Mouse (Mus musculus): Measurements from ENCODE around the gene Tas1r2.
A peak's percentile ranks its signal among the peaks of the same experiment; 100 is the strongest.

Tas1r2 gene

DNA sequence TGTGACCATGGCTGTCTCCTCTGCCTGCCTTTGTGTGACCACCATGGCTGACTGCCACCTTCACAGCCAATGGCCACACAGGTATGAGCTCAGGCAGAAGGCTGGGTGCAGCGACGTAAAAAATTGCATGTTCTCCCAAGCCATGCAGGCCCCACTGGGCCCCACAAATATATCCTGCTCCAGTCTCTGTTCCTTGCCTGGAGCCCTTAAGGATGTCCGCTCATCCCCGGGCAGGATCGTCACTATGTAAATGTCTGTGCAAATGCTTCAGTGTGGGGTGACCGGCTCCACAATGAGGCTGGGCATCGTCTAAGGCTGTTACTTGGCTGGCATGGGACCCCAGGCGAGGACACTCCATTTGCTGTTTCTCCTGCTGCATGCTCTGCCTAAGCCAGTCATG is at the start of gene Tas1r2:
Gene Tas1r2 (plus strand): TSS at position 301 of the 400 bp plus-strand sequence.
- DNase-seq (ENCODE audit: low spot score), result no peak

- DNase-seq (ENCODE audit: low spot score), result no peak
These were observed 48.1 kb upstream of the Tas1r2 start for GRCm38 (mm10) chr4:139605216-139605615.

DNA sequence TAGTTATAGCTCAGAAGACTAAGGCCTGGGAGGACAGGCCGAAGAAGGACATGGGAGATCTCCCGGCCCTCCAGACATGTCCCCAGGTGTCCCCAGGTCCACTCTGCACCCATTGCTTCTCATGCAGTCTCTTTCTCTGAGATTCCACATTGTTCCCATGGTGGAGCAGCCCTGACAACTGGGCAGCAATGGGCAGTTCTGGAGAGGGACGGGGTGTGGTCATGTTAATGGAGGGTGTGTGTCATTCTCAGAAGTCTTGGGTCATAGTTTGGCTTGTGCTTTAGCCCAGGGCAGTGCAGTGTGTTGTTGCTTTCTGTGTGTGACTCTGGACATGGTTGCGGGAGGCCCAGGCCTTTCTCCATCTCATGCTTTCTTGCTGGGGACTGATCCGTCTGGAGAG is 46.6 kb upstream of the Tas1r2 start:
- DNase-seq (ENCODE audit: low spot score), result no peak

GRCm38 (mm10) chr4:139608975-139609374 is 44.4 kb upstream of the Tas1r2 start:
- DNase-seq (ENCODE audit: low spot score), result no peak

DNA sequence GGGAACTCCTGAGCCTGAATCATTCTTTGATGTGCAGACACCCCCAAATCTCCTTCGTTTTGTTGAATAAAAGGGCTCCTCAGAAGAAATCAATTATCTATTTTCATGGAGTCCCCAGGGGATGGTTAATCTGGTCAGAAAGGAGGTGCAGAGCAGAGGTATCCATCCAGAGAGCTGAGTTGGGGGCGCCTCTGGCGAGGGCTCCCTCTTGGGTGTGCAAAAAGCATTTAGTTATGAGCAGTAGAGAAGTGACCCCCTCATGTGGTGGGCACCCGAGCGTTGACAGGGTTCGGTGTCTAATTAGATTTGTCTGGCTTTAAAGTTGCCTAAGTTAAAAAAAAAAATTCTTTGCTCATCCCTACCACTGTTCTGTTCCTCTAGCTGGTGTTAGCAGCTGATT is 42.4 kb upstream of the Tas1r2 start:
- no peak for DNase-seq (ENCODE audit: low spot score)

GRCm38 (mm10) chr4:139611542-139611953 is 41.8 kb upstream of the Tas1r2 start:
- peak; percentile 88 for DNase-seq (ENCODE audit: low spot score)

DNA sequence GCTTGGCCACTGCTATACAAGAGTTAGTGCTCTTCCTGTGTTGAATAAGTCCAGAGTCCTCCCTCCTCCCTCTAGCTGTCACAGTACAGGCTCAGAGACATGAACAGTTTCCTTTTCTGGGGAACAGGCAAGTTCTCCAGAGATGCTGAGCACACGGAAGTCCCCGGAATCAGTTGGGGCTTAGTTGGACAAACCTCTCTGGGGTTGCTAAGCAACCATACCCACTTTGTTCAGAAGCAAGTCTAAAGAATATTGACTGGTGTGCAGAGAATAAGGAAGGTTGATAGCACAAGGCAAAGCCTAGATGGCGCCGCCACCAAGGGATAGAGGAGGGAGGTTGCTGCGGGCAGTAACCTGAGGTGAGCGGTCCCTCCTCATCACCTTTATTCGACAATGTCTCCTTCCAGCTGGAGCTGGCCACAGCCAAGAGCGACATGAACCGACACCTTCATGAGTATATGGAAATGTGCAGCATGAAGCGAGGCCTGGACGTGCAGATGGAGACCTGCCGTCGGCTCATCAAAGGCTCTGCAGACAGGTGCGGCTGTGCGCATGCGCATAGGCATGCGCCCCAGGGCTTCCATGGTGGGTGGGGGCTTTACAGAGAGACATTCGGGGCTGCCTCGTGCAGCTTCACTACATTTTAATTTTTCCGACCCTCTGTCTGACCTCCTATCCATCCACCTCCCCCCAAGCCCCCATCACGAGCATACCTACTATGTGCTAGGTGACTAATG is 38.6 kb upstream of the Tas1r2 start:
- DNase-seq (ENCODE audit: low spot score), result no peak

GRCm38 (mm10) chr4:139616276-139617000 is 36.9 kb upstream of the Tas1r2 start:
- DNase-seq (ENCODE audit: low spot score), result peak; percentile 82

GRCm38 (mm10) chr4:139617001-139617364 is 36.4 kb upstream of the Tas1r2 start:
- no peak for DNase-seq (ENCODE audit: low spot score)

- DNase-seq (ENCODE audit: low spot score), result no peak
These were observed 33.6 kb upstream of the Tas1r2 start for GRCm38 (mm10) chr4:139619765-139620164.

GRCm38 (mm10) chr4:139622373-139623282 is 30.7 kb upstream of the Tas1r2 start, which contains the start of gene Aldh4a1:
Aldh4a1 (plus strand) TSS chr4:139622866.
- peak; percentile 97 for DNase-seq (ENCODE audit: low spot score)

DNA sequence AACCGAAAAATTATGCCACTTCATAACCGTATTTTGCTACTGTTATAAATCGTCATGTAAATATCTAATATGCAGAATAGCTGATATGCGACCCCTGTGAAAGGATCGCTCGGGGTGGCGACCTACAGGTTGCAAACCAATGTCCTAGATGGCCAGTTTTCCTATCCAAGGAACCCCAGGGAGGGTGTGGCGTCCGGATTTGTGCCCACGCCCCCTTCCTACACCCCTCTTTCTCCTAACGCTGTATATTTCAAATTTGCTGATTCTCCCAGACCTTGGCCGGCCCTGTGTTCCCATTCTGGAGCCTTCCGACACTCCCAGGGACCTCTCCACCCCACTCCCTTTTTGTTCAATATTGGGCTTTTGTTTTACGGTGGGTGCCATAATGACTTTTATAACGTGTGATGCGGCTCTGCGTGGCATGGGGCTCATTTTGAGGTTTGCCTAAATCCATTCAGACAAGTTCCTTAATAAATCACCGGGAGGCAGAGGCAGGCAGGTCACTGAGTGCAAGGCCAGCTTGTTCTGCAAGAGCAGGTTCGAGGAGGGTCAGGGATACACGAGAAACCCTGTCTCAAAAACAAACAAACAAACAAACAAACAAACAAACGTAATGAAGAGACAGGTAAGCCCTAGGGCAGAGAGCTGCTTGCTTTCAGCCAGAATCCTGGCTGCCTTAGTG is 29.8 kb upstream of the Tas1r2 start:
- DNase-seq (ENCODE audit: low spot score), result no peak

GRCm38 (mm10) chr4:139624116-139624489 is 29.2 kb upstream of the Tas1r2 start:
- DNase-seq (ENCODE audit: low spot score), result no peak

DNA sequence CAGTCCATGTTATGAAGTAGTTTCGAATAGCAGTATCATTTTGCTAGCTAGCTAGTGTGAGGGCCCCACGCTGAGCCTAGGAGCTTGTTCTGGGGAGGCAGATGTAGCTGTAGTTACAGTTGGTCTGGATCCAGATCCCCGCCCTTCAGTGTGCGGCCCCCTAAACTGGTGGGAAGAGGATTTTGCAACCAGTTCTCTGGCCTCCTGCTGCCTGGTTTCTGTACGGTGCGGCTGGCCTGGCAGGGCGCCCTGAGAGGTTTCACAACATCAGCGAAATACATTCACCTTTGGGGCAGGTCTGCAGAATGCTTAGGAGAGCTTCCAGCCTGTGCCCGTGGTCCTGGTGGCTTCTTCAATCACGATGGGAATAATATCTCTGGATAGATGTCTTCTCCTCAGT is 28.6 kb upstream of the Tas1r2 start:
- DNase-seq (ENCODE audit: low spot score), result no peak

GRCm38 (mm10) chr4:139627361-139627760 is 26.0 kb upstream of the Tas1r2 start:
- DNase-seq (ENCODE audit: low spot score), result no peak

GRCm38 (mm10) chr4:139630171-139630570 is 23.2 kb upstream of the Tas1r2 start:
- no peak for DNase-seq (ENCODE audit: low spot score)

DNA sequence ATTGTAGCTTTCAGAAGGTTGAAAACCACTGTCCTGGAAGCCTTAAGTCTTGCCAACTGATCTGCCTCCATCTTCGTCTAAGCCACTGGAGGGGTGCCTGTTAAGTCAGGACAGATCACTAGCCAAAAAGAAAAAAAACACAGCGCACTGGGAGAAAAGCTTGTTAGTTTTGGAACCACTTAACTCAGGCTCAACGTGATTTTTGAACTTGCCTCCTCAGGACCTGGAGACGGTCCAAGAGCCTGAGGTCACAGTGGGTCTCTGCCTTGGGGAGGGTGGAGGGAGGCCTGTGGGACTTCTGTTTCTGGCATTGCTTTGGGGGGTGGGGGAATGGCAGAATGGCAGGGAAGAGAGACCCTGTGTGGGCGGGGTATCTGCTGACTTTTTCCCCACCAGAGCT is 22.2 kb upstream of the Tas1r2 start:
- DNase-seq (ENCODE audit: low spot score), result no peak

- DNase-seq (ENCODE audit: low spot score), result no peak
These were observed 21.6 kb upstream of the Tas1r2 start for GRCm38 (mm10) chr4:139631569-139632253.

GRCm38 (mm10) chr4:139632254-139632580 is 21.1 kb upstream of the Tas1r2 start:
- DNase-seq (ENCODE audit: low spot score), result no peak

DNA sequence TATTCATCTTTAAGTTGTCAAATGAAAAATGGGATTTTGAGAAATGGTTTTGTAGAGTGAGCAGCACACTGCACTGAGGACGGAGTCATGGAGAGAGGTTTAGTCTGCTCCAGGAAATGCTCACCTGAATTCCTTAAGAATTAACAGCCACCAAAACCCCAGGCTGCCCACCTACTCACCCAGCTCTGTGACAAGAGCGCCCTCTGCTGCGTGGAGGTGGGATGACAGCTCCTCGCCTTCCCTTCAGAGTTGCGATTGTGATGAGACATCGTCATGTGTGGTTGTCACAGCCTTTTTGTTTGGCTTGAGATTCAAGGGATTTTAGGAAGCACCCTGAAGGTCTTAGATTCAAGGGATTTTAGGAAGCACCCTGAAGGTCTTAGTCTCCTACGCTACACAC is 17.0 kb upstream of the Tas1r2 start:
- peak; percentile 81 for DNase-seq (ENCODE audit: low spot score)

- no peak for DNase-seq (ENCODE audit: low spot score)
These were observed 15.5 kb upstream of the Tas1r2 start for GRCm38 (mm10) chr4:139637847-139638246.

Measured in embryo, embryonic 10 days (tissue).